Mouse (Mus musculus) limb, embryonic 13.5 days (tissue): ENCODE data around the gene Fam120b. TPM values are rescaled to one million over a fixed set of nuclear protein-coding genes. Genes with fewer than 3 reads are reported as not detected.

Experiments
- ATAC-seq: fragments of 200-750 bp; cut with Nextera tagmentation; 2 replicates; pipeline ENCODE4 v1.8.0; 2017; ENCODE audit warnings: low read depth, moderate number of reproducible peaks, moderate TSS enrichment; ENCODE audit not compliant: low FRiP score
- H3K27ac ChIP-seq: fragments of 300-500 bp; sonication (generic); 2 replicates; pipeline ENCODE4 v1.5.1; 2015; ENCODE audit warnings: inconsistent platforms, mild to moderate bottlenecking, moderate library complexity
- H3K27me3 ChIP-seq: fragments of 300-500 bp; sonication (generic); 2 replicates; pipeline ENCODE4 v1.6.1; 2015; ENCODE audit warnings: mild to moderate bottlenecking, inconsistent platforms
- H3K36me3 ChIP-seq: fragments of 300-500 bp; sonication (generic); 2 replicates; pipeline ENCODE4 v1.6.1; 2015; ENCODE audit warnings: inconsistent platforms, mild to moderate bottlenecking, moderate library complexity
- H3K4me1 ChIP-seq: fragments of 300-500 bp; sonication (generic); 2 replicates; pipeline ENCODE4 v1.6.1; 2015; ENCODE audit warnings: inconsistent platforms
- H3K4me2 ChIP-seq: fragments of 300-500 bp; sonication (generic); replicated peaks from 2 replicates; pipeline ENCODE4 v1.6.1; 2015; ENCODE audit warnings: inconsistent platforms, mild to moderate bottlenecking, moderate library complexity
- H3K4me3 ChIP-seq: fragments of 300-500 bp; sonication (generic); 2 replicates; pipeline ENCODE4 v1.5.1; 2015; ENCODE audit warnings: moderate library complexity, mild to moderate bottlenecking, inconsistent platforms
- H3K9ac ChIP-seq: fragments of 300-500 bp; sonication (generic); 2 replicates; pipeline ENCODE4 v1.6.1; 2015; ENCODE audit warnings: mild to moderate bottlenecking, inconsistent platforms
- H3K9me3 ChIP-seq: fragments of 300-500 bp; sonication (generic); 2 replicates; pipeline ENCODE4 v1.6.1; 2016; ENCODE audit warnings: inconsistent platforms
- WGBS: fragments of 180-500 bp; shearing (Covaris S2); methylation state at CpG from one replicate; pipeline ENCODE4 v1.1.7; 2015; 5-methylcytosine and 5-hydroxymethylcytosine counted together
- polyA plus RNA-seq: library from polyadenylated mRNA; unstranded; fragments of >200 nt; fragmentation: Nextera tagmentation; extraction: Ambion mirVana; gene quantifications from 2 replicates; pipeline ENCODE4 v1.2.1, GENCODE M21; 2015

Gene Fam120b
- polyA plus RNA-seq, 1 experiment from 2014 or later: 34.5 TPM

- H3K9me3 ChIP-seq: no peaks in the 10 kb centered on the region
- H3K4me1 ChIP-seq: no peaks in the 10 kb centered on the region
- H3K9ac ChIP-seq: no peak overlapping the region
- H3K27me3 ChIP-seq: no peaks in the 10 kb centered on the region
- no peak overlapping the region for H3K4me3 ChIP-seq
- H3K36me3 ChIP-seq: peaks cover 94% of the 10 kb centered on the region
- H3K27ac ChIP-seq: no peak overlapping the region
- 72% methylated on average over 9 of the region's 9 CpGs for WGBS
- ATAC-seq: no peak
- H3K4me2 ChIP-seq: no peak overlapping the region
These were observed 26.7 kb downstream of the Fam120b start for GRCm38 (mm10) chr17:15422666-15423065.

GRCm38 (mm10) chr17:15423080-15423765, 27.2 kb downstream of the Fam120b start:
- ATAC-seq: no peak
- H3K4me3 ChIP-seq: no peak overlapping the region
- no peak overlapping the region for H3K27ac ChIP-seq
- WGBS: 60% methylated on average over 8 of the region's 8 CpGs
- no peak overlapping the region for H3K9ac ChIP-seq
- no peaks in the 10 kb centered on the region for H3K4me1 ChIP-seq
- H3K4me2 ChIP-seq: no peak overlapping the region
- no peaks in the 10 kb centered on the region for H3K27me3 ChIP-seq
- peaks cover 94% of the 10 kb centered on the region for H3K36me3 ChIP-seq
- no peaks in the 10 kb centered on the region for H3K9me3 ChIP-seq

GRCm38 (mm10) chr17:15425931-15426330, 29.9 kb downstream of the Fam120b start:
- 77% methylated on average over 3 of the region's 3 CpGs for WGBS
- no peaks in the 10 kb centered on the region for H3K27me3 ChIP-seq
- no peak overlapping the region for H3K4me3 ChIP-seq
- no peak overlapping the region for H3K27ac ChIP-seq
- no peaks in the 10 kb centered on the region for H3K4me1 ChIP-seq
- H3K36me3 ChIP-seq: peaks cover 84% of the 10 kb centered on the region
- no peak for ATAC-seq
- H3K9me3 ChIP-seq: no peaks in the 10 kb centered on the region
- H3K9ac ChIP-seq: no peak overlapping the region
- H3K4me2 ChIP-seq: no peak overlapping the region

- H3K9ac ChIP-seq: no peak overlapping the region
- H3K4me1 ChIP-seq: no peaks in the 10 kb centered on the region
- H3K36me3 ChIP-seq: peaks cover 73% of the 10 kb centered on the region
- no peaks in the 10 kb centered on the region for H3K27me3 ChIP-seq
- H3K4me2 ChIP-seq: no peak overlapping the region
- no peak overlapping the region for H3K4me3 ChIP-seq
- 78% methylated on average over 6 of the region's 6 CpGs for WGBS
- H3K27ac ChIP-seq: no peak overlapping the region
- no peak for ATAC-seq
- H3K9me3 ChIP-seq: no peaks in the 10 kb centered on the region
These were observed 33.4 kb downstream of the Fam120b start for GRCm38 (mm10) chr17:15429451-15429850.

GRCm38 (mm10) chr17:15429937-15430336, 33.9 kb downstream of the Fam120b start:
- no peak overlapping the region for H3K27ac ChIP-seq
- peaks cover 70% of the 10 kb centered on the region for H3K36me3 ChIP-seq
- no peak overlapping the region for H3K9ac ChIP-seq
- no peaks in the 10 kb centered on the region for H3K9me3 ChIP-seq
- 40% methylated on average over 1 of the region's 1 CpGs for WGBS
- no peak overlapping the region for H3K4me2 ChIP-seq
- no peaks in the 10 kb centered on the region for H3K27me3 ChIP-seq
- H3K4me1 ChIP-seq: no peaks in the 10 kb centered on the region
- no peak overlapping the region for H3K4me3 ChIP-seq
- ATAC-seq: no peak

- Histone ChIP-seq H3K9ac (no peak overlapping the region), H3K4me3 (no peak overlapping the region), H3K36me3 (peaks cover 58% of the 10 kb centered on the region), H3K27me3 (no peaks in the 10 kb centered on the region), H3K4me2 (no peak overlapping the region), H3K9me3 (no peaks in the 10 kb centered on the region), H3K4me1 (no peaks in the 10 kb centered on the region), H3K27ac (no peak overlapping the region)
- no peak for ATAC-seq
- WGBS: 57% methylated on average over 5 of the region's 5 CpGs
These were observed 35.1 kb downstream of the Fam120b start for GRCm38 (mm10) chr17:15431021-15431514.

- H3K36me3 ChIP-seq: peaks cover 56% of the 10 kb centered on the region
These were observed 35.5 kb downstream of the Fam120b start for GRCm38 (mm10) chr17:15431551-15431950.

GRCm38 (mm10) chr17:15432036-15432435, 36.0 kb downstream of the Fam120b start:
- H3K4me1 ChIP-seq: no peaks in the 10 kb centered on the region
- H3K27me3 ChIP-seq: no peaks in the 10 kb centered on the region
- no peak overlapping the region for H3K4me2 ChIP-seq
- no peak overlapping the region for H3K27ac ChIP-seq
- no peak overlapping the region for H3K4me3 ChIP-seq
- H3K9me3 ChIP-seq: no peaks in the 10 kb centered on the region
- H3K9ac ChIP-seq: no peak overlapping the region
- WGBS: 71% methylated on average over 3 of the region's 3 CpGs
- H3K36me3 ChIP-seq: peaks cover 52% of the 10 kb centered on the region
- ATAC-seq: no peak

More at GRCm38 (mm10) chr17:15431551-15431950, 35.5 kb downstream of the Fam120b start:
- no peak overlapping the region for H3K27ac ChIP-seq
- no peak for ATAC-seq
- no peak overlapping the region for H3K4me2 ChIP-seq
- WGBS: 90% methylated on average over 4 of the region's 4 CpGs
- no peaks in the 10 kb centered on the region for H3K27me3 ChIP-seq
- H3K9me3 ChIP-seq: no peaks in the 10 kb centered on the region
- H3K4me3 ChIP-seq: no peak overlapping the region
- H3K9ac ChIP-seq: no peak overlapping the region
- no peaks in the 10 kb centered on the region for H3K4me1 ChIP-seq

- Histone ChIP-seq H3K27ac (no peak overlapping the region), H3K4me3 (no peak overlapping the region), H3K9me3 (no peaks in the 10 kb centered on the region), H3K4me1 (0 out of 2 replicates have a peak, but pooled peaks cover under 1% of the 10 kb centered on the region), H3K27me3 (no peaks in the 10 kb centered on the region), H3K4me2 (no peak overlapping the region), H3K36me3 (peaks cover 30% of the 10 kb centered on the region), H3K9ac (no peak overlapping the region)
- WGBS: 81% methylated on average over 3 of the region's 3 CpGs
- no peak for ATAC-seq
These were observed 38.7 kb downstream of the Fam120b start for GRCm38 (mm10) chr17:15434748-15435147.

GRCm38 (mm10) chr17:15440067-15440462, 44.1 kb downstream of the Fam120b start:
- H3K36me3 ChIP-seq: no peaks in the 10 kb centered on the region
- H3K4me2 ChIP-seq: peak overlapping the region; percentile 59
- H3K4me3 ChIP-seq: 0 out of 2 replicates have a peak overlapping the region, but pooled peaks have one; percentile 13
- H3K27me3 ChIP-seq: no peaks in the 10 kb centered on the region
- no peak for ATAC-seq
- peaks cover 16% of the 10 kb centered on the region for H3K4me1 ChIP-seq
- H3K27ac ChIP-seq: no peak overlapping the region
- H3K9me3 ChIP-seq: no peaks in the 10 kb centered on the region
- 42% methylated on average over 8 of the region's 8 CpGs for WGBS
- peak overlapping the region; percentile 39; the same call in 1 of the 2 replicates for H3K9ac ChIP-seq

GRCm38 (mm10) chr17:15440463-15441121, 44.6 kb downstream of the Fam120b start:
- WGBS: 2% methylated on average over 9 of the region's 11 CpGs
- peak; percentile 91 for ATAC-seq
- H3K4me3 ChIP-seq: peak overlapping the region; percentile 13; the same call in 1 of the 2 replicates
- H3K9ac ChIP-seq: peak overlapping the region; percentile 39; the same call in 1 of the 2 replicates
- peak overlapping the region; percentile 59 for H3K4me2 ChIP-seq
- H3K9me3 ChIP-seq: no peaks in the 10 kb centered on the region
- H3K36me3 ChIP-seq: no peaks in the 10 kb centered on the region
- peak overlapping the region; percentile 69; the same call in 1 of the 2 replicates for H3K27ac ChIP-seq
- H3K27me3 ChIP-seq: no peaks in the 10 kb centered on the region
- peaks cover 16% of the 10 kb centered on the region for H3K4me1 ChIP-seq

GRCm38 (mm10) chr17:15445421-15445820, 49.4 kb downstream of the Fam120b start:
- no peaks in the 10 kb centered on the region for H3K9me3 ChIP-seq
- peaks cover 8% of the 10 kb centered on the region for H3K4me1 ChIP-seq
- no peak overlapping the region for H3K9ac ChIP-seq
- no peak for ATAC-seq
- no peaks in the 10 kb centered on the region for H3K36me3 ChIP-seq
- WGBS: 77% methylated on average over 3 of the region's 3 CpGs
- no peak overlapping the region for H3K4me3 ChIP-seq
- no peak overlapping the region for H3K27ac ChIP-seq
- no peak overlapping the region for H3K4me2 ChIP-seq
- H3K27me3 ChIP-seq: no peaks in the 10 kb centered on the region
